Mouse (Mus musculus) embryonic facial prominence, embryonic 10.5 days (tissue): ENCODE measurements at regions not wholly inside any gene's neighbourhood (a gene's known extent, or its start where the extent isn't known, plus 50 kb on each side); places are given as distances from the start of the nearest gene placed in this dataset.
A peak's percentile ranks its signal among the peaks of the same experiment; 100 is the strongest.

Experiments used
- DNase-seq: peaks from one replicate; pipeline ENCODE4 v3.0.0-alpha.2; 2017; ENCODE audit warnings: low spot score
- H3K27ac ChIP-seq: fragments of 300-500 bp; sonication (generic); replicated peaks from 2 replicates; pipeline ENCODE4 v1.5.1; 2016; ENCODE audit warnings: mild to moderate bottlenecking
- H3K27me3 ChIP-seq: fragments of 300-500 bp; sonication (generic); replicated peaks from 2 replicates; pipeline ENCODE4 v1.6.1; 2016; ENCODE audit warnings: low read depth, mild to moderate bottlenecking; ENCODE audit not compliant: poor library complexity, severe bottlenecking
- H3K36me3 ChIP-seq: fragments of 300-500 bp; sonication (generic); replicated peaks from 2 replicates; pipeline ENCODE4 v1.6.1; 2016; ENCODE audit warnings: mild to moderate bottlenecking, moderate library complexity
- H3K4me1 ChIP-seq: fragments of 300-500 bp; sonication (generic); 2 replicates; pipeline ENCODE4 v1.6.1; 2016
- H3K4me3 ChIP-seq: fragments of 300-500 bp; sonication (generic); 2 replicates; pipeline ENCODE4 v1.5.1; 2016; ENCODE audit warnings: mild to moderate bottlenecking, moderate library complexity
- H3K9me3 ChIP-seq: fragments of 300-500 bp; sonication (generic); 2 replicates; pipeline ENCODE4 v1.6.1; 2016; ENCODE audit warnings: mild to moderate bottlenecking
- WGBS: fragments of 180-500 bp; shearing (Covaris S2); methylation state at CpG from one replicate; pipeline ENCODE4 v1.1.7; 2016; 5-methylcytosine and 5-hydroxymethylcytosine counted together

DNA sequence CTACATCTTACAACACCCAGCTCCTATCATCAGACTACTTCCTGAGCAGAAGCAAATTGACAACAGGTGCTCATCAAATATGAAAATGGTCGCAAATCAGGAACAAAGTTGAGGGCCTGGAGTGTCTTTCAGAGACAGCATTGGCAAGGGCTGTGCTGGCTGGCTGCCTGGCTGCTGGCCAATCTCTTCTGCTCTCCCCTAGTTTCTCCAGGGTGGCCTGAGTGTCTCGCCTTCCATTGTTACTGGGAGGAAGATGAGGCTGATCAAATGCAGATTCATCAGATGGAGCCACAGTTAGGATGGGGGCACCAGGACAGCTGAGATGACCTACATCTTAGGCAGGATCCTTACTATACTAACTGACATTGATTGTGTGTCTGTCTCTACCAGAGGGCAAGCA, 274.5 kb upstream of the Zfp507 start:
- H3K4me3 ChIP-seq: no peak overlapping the region
- H3K4me1 ChIP-seq: peaks cover 60% of the 10 kb centered on the region
- H3K27me3 ChIP-seq: peaks cover 5% of the 10 kb centered on the region; the same call in 1 of the 2 replicates
- peak overlapping the region; percentile 83; the same call in 1 of the 2 replicates for H3K27ac ChIP-seq
- DNase-seq: no peak
- WGBS: 69% methylated on average over 2 of the region's 2 CpGs
- no peaks in the 10 kb centered on the region for H3K36me3 ChIP-seq
- 0 out of 2 replicates have a peak, but pooled peaks cover 7% of the 10 kb centered on the region for H3K9me3 ChIP-seq

- 3% methylated on average over 11 of the region's 11 CpGs for WGBS
- Histone ChIP-seq H3K9me3 (0 out of 2 replicates have a peak, but pooled peaks cover 3% of the 10 kb centered on the region), H3K27me3 (peaks cover 6% of the 10 kb centered on the region), H3K4me3 (peak overlapping the region; percentile 37), H3K36me3 (no peaks in the 10 kb centered on the region), H3K27ac (peak overlapping the region; percentile 83), H3K4me1 (peaks cover 64% of the 10 kb centered on the region)
- peak; percentile 69 for DNase-seq
Measured at GRCm38 (mm10) chr7:36076021-36076441, 273.2 kb upstream of the Zfp507 start.

GRCm38 (mm10) chr7:36071774-36072173, 269.0 kb upstream of the Zfp507 start:
- DNase-seq: peak; percentile 56
- Histone ChIP-seq H3K27ac (no peak overlapping the region), H3K9me3 (no peaks in the 10 kb centered on the region), H3K27me3 (peaks cover 20% of the 10 kb centered on the region), H3K4me3 (peak overlapping the region; percentile 37), H3K36me3 (no peaks in the 10 kb centered on the region), H3K4me1 (peaks cover 38% of the 10 kb centered on the region)
- 12% methylated on average over 13 of the region's 13 CpGs for WGBS

DNA sequence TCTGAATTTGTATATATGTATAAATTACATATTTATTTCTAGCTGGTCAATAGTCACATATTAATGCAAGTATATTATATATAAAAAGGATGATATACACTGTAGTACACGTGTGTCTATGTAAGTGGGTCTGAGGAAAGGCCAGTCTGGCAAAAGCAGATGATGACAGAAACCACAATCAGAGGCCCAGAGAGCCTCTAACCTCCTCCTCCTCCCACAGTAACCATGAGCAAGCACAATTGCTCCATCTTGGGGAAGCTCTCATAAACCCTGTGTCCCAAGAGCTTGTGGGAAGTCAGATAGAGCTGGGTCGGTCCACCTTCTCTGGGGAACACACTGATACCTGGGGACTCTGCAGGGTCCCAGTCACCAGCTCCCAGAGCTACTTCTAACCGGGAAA, 263.9 kb upstream of the Zfp507 start:
- H3K36me3 ChIP-seq: no peaks in the 10 kb centered on the region
- no peak overlapping the region for H3K4me3 ChIP-seq
- H3K9me3 ChIP-seq: no peaks in the 10 kb centered on the region
- H3K27me3 ChIP-seq: peaks cover 19% of the 10 kb centered on the region
- 77% methylated on average over 3 of the region's 3 CpGs for WGBS
- H3K4me1 ChIP-seq: peaks cover 7% of the 10 kb centered on the region
- H3K27ac ChIP-seq: no peak overlapping the region
- no peak for DNase-seq

DNA sequence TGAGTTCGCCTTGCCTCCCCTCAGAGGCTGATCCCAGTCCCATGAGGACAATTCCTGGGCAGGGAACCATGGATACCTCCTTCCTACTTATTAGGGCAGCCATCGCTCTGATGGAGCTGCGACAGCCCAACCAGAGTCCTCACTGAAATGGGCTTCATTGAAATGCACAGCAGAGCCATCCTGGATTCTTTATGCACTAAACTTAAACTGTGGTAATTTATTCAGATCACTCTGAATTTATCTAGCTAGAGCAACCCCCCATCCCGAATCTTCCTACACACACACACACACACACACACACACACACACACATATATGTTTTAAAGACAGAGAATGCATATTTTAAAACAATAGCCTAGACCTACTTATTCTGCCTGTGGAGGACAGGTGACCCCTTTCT, 258.9 kb upstream of the Zfp507 start:
- H3K9me3 ChIP-seq: no peaks in the 10 kb centered on the region
- H3K36me3 ChIP-seq: no peaks in the 10 kb centered on the region
- 0 out of 2 replicates have a peak, but pooled peaks cover 4% of the 10 kb centered on the region for H3K27me3 ChIP-seq
- DNase-seq: no peak
- WGBS: 89% methylated on average over 4 of the region's 4 CpGs
- no peak overlapping the region for H3K4me3 ChIP-seq
- no peak overlapping the region for H3K27ac ChIP-seq
- H3K4me1 ChIP-seq: peaks cover 10% of the 10 kb centered on the region

DNA sequence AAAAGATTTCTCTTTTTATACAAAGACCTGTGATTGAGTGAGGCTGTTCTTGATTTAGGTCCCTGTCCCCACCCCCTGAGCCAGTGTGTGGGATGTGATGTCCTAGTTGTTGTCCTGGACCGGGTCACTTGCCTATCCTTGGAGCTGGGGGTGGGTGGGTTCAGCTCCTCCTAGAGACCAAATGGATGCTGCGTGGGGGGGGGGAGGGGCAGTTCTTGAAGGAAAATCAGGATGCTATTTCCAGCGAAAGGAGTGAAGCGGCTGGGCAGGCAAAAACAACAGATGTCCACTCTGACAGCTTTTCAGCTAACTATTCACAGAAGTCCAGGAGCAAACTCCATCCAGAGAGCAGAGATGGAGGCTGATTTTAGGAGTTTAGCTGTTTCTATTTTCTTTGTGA, 257.6 kb upstream of the Zfp507 start:
- H3K9me3 ChIP-seq: no peaks in the 10 kb centered on the region
- 0 out of 2 replicates have a peak, but pooled peaks cover 4% of the 10 kb centered on the region for H3K27me3 ChIP-seq
- peaks cover 8% of the 10 kb centered on the region for H3K4me1 ChIP-seq
- H3K27ac ChIP-seq: no peak overlapping the region
- no peaks in the 10 kb centered on the region for H3K36me3 ChIP-seq
- H3K4me3 ChIP-seq: no peak overlapping the region
- 62% methylated on average over 4 of the region's 4 CpGs for WGBS
- DNase-seq: no peak

GRCm38 (mm10) chr7:36046053-36046452, 243.2 kb upstream of the Zfp507 start:
- no peak overlapping the region for H3K4me3 ChIP-seq
- H3K9me3 ChIP-seq: no peaks in the 10 kb centered on the region
- no peak overlapping the region for H3K27ac ChIP-seq
- WGBS: 86% methylated on average over 8 of the region's 8 CpGs
- H3K36me3 ChIP-seq: no peaks in the 10 kb centered on the region
- DNase-seq: no peak
- H3K27me3 ChIP-seq: no peaks in the 10 kb centered on the region
- H3K4me1 ChIP-seq: no peaks in the 10 kb centered on the region; the same call in 1 of the 2 replicates

GRCm38 (mm10) chr7:36031881-36032280, 229.1 kb upstream of the Zfp507 start:
- no peaks in the 10 kb centered on the region for H3K36me3 ChIP-seq
- H3K27me3 ChIP-seq: no peaks in the 10 kb centered on the region
- H3K9me3 ChIP-seq: no peaks in the 10 kb centered on the region
- no peak overlapping the region for H3K27ac ChIP-seq
- no peaks in the 10 kb centered on the region for H3K4me1 ChIP-seq
- H3K4me3 ChIP-seq: no peak overlapping the region
- no peak for DNase-seq
- 93% methylated on average over 3 of the region's 3 CpGs for WGBS

DNA sequence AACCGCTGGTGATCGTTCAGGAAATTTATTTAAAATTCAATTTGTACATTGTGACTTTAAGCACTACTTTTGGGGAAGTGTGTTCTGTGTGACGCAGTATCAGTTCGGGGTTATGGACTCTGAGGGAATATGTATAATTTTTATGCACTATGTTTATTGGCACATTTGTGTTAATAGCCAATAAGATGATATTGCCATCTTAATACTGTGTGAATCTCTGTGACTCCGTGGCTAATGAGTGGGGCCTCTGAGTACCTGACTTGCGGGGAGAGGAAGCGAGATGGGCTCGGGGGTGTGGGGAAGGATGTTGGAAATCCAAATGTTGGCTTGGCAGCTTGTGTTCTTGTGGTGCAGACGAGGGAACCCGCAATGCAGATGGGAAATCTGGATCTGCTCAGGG, 220.2 kb upstream of the Zfp507 start:
- no peak overlapping the region for H3K4me3 ChIP-seq
- H3K9me3 ChIP-seq: no peaks in the 10 kb centered on the region
- H3K4me1 ChIP-seq: peaks cover 10% of the 10 kb centered on the region; the same call in 1 of the 2 replicates
- no peaks in the 10 kb centered on the region for H3K27me3 ChIP-seq
- DNase-seq: no peak
- H3K36me3 ChIP-seq: no peaks in the 10 kb centered on the region
- 84% methylated on average over 10 of the region's 10 CpGs for WGBS
- H3K27ac ChIP-seq: no peak overlapping the region

- Histone ChIP-seq H3K27me3 (no peaks in the 10 kb centered on the region), H3K9me3 (no peaks in the 10 kb centered on the region), H3K4me1 (peaks cover 10% of the 10 kb centered on the region; the same call in 1 of the 2 replicates), H3K27ac (no peak overlapping the region), H3K36me3 (no peaks in the 10 kb centered on the region), H3K4me3 (no peak overlapping the region)
- no peak for DNase-seq
- WGBS: 74% methylated on average over 6 of the region's 6 CpGs
Measured at GRCm38 (mm10) chr7:36022489-36022888, 219.7 kb upstream of the Zfp507 start.

- WGBS: 75% methylated on average over 19 of the region's 19 CpGs
- Histone ChIP-seq H3K4me1 (peaks cover 18% of the 10 kb centered on the region; the same call in 1 of the 2 replicates), H3K9me3 (no peaks in the 10 kb centered on the region), H3K4me3 (no peak overlapping the region), H3K27me3 (no peaks in the 10 kb centered on the region), H3K36me3 (no peaks in the 10 kb centered on the region), H3K27ac (no peak overlapping the region)
- peak; percentile 9 for DNase-seq
Measured at GRCm38 (mm10) chr7:36016926-36017753, 214.3 kb upstream of the Zfp507 start.

GRCm38 (mm10) chr7:35996609-35997008, 193.8 kb upstream of the Zfp507 start:
- Histone ChIP-seq H3K36me3 (no peaks in the 10 kb centered on the region), H3K27ac (no peak overlapping the region), H3K4me1 (peaks cover 17% of the 10 kb centered on the region), H3K9me3 (no peaks in the 10 kb centered on the region), H3K27me3 (no peaks in the 10 kb centered on the region), H3K4me3 (no peak overlapping the region)
- DNase-seq: no peak
- WGBS: 86% methylated on average over 5 of the region's 5 CpGs

- H3K27me3 ChIP-seq: no peaks in the 10 kb centered on the region
- peak; percentile 63 for DNase-seq
- 52% methylated on average over 8 of the region's 8 CpGs for WGBS
- H3K9me3 ChIP-seq: no peaks in the 10 kb centered on the region
- H3K4me1 ChIP-seq: peaks cover 22% of the 10 kb centered on the region
- no peaks in the 10 kb centered on the region for H3K36me3 ChIP-seq
- no peak overlapping the region for H3K4me3 ChIP-seq
- H3K27ac ChIP-seq: no peak overlapping the region
Measured at GRCm38 (mm10) chr7:35992511-35992910, 189.7 kb upstream of the Zfp507 start.
